Mouse (Mus musculus): ENCODE results near the gene Gm21992. TPM values are rescaled to one million over a fixed set of nuclear protein-coding genes. Genes with fewer than 3 reads are reported as not detected.

The Gm21992 gene
- total and polyA plus RNA-seq, 3 experiments, result 10.8 to 21.9 TPM; not detected in 1

DNA sequence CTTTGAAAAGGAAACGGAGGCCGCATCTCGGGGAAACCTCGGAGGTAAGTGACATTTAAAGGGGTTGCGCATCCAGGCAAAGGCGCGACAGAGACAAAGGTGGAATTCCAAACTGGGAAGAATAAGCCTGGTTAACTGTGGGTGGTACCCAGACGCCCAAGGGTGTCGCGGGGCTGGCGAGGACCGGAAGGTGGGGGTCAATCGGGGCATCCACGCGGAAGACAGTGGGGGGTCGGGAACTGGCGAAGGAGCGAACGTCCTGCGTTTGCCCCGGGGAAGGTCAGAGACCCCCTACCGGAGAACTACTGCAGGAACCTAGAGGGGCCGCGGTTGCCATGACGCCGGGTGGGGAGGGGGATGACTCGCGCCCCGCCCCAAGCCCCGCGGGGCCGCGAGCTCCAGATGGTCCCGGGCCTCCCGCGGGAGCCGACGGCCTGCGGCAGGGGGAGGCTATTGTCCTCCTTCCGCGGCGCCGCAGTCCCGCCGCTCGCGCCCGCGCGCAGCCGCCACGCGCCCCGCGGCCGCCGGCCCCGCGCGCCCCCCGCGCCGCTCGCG, 99.7 kb downstream of the Gm21992 start:
- Histone ChIP-seq H3K9ac (ENCODE audit: control insufficient read depth, low read depth, low read length, poor library complexity, severe bottlenecking) (no peak overlapping the region), H3K36me3 (ENCODE audit: control insufficient read depth in 1 of 2, insufficient read depth in 2 of 2, low read length in 2 of 2) (no peaks in the 10 kb centered on the region), H3K27ac (ENCODE audit: control insufficient read depth, low read depth, low read length) (no peak overlapping the region), H3K27me3 (ENCODE audit: control insufficient read depth in 1 of 2, insufficient read depth in 2 of 2, low read length in 2 of 2) (no peaks in the 10 kb centered on the region), H3K9me3 (replicated peaks; ENCODE audit: insufficient read depth, low read length) (no peaks in the 10 kb centered on the region), H3K4me3 (ENCODE audit: control insufficient read depth in 1 of 2, insufficient read depth in 1 of 2, low read depth in 2 of 2, low read length in 2 of 2) (no peak overlapping the region), H3K79me2 (ENCODE audit: control insufficient read depth, insufficient read depth, low read length, poor library complexity) (no peaks in the 10 kb centered on the region), H3K4me1 (ENCODE audit: control insufficient read depth in 1 of 2, insufficient read depth in 2 of 2, low read length in 2 of 2) (no peaks in the 10 kb centered on the region)
- no peak for TF ChIP-seq KAT2A (conservative IDR thresholded peaks at IDR 0.05; ENCODE audit: low read depth, low read length)
- no peak for TF ChIP-seq GATA1 (IDR thresholded peaks at IDR 0.05; ENCODE audit: low read depth, low read length)
- TF ChIP-seq EP300 (IDR thresholded peaks at IDR 0.05; ENCODE audit: low read depth in 1 of 2, low read length in 2 of 2), result no peak
- no peak for TF ChIP-seq MAZ (IDR thresholded peaks at IDR 0.05; ENCODE audit: low read depth, low read length)
- no peak for DNase-seq (ENCODE audit: low read depth, low spot score)

DNA sequence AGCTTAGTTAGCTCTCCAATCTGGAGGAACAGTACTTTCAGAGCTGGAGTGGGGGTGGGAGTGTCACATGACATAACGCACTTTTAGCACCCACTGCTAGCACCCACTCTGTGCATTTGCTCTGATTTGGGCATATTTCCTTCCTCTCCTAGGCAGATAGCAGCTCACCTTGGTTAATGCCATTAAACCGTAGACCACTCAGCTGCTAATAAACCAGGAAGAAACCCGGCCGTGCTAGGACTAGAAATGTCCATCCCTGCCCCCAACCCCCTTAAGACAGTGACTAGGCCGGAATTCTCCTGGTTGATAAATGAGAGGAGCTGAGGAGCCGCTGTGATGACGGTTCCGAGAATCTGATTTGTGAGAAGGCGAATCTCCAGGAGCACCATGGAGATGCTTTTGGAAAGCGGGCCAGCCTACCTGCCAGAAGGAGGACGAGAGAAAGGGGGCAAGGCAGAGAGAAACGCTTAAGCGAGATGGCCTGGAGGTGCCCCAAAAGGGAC, 100.3 kb downstream of the Gm21992 start, which contains the start of gene Sptbn2:
Gene Sptbn2 (plus strand): TSS at position 70 of the 503 bp plus-strand sequence.
- no peak within 1 kb of the TSS for H3K9ac ChIP-seq (ENCODE audit: control insufficient read depth, low read depth, low read length, poor library complexity, severe bottlenecking)
- H3K4me3 ChIP-seq (ENCODE audit: control insufficient read depth in 1 of 2, insufficient read depth in 1 of 2, low read depth in 2 of 2, low read length in 2 of 2), result no peak within 1 kb of the TSS
- no peaks in the 10 kb centered on the region for H3K27me3 ChIP-seq (ENCODE audit: control insufficient read depth in 1 of 2, insufficient read depth in 2 of 2, low read length in 2 of 2)
- H3K4me1 ChIP-seq (ENCODE audit: control insufficient read depth in 1 of 2, insufficient read depth in 2 of 2, low read length in 2 of 2), result no peaks in the 10 kb centered on the region
- no peak within 1 kb of the TSS for H3K27ac ChIP-seq (ENCODE audit: control insufficient read depth, low read depth, low read length)
- no peaks in the 10 kb centered on the region for H3K79me2 ChIP-seq (ENCODE audit: control insufficient read depth, insufficient read depth, low read length, poor library complexity)
- DNase-seq (ENCODE audit: low read depth, low spot score), result no peak
- H3K36me3 ChIP-seq (ENCODE audit: control insufficient read depth in 1 of 2, insufficient read depth in 2 of 2, low read length in 2 of 2), result no peaks in the 10 kb centered on the region
- no peaks in the 10 kb centered on the region for H3K9me3 ChIP-seq (replicated peaks; ENCODE audit: insufficient read depth, low read length)
- no peak for TF ChIP-seq USF2 (IDR thresholded peaks at IDR 0.05; ENCODE audit: borderline replicate concordance in 1 of 2, insufficient read depth in 1 of 2, low read depth in 1 of 2, low read length in 2 of 2)
- no peak for TF ChIP-seq SMC3 (IDR thresholded peaks at IDR 0.05; ENCODE audit: low read depth, low read length)
- no peak for TF ChIP-seq CTCF (IDR thresholded peaks at IDR 0.05 in 2 of 3, conservative IDR thresholded peaks at IDR 0.05 in 1 of 3; ENCODE audit: control insufficient read depth in 1 of 3, insufficient read depth in 1 of 3, low read depth in 2 of 3, low read length in 3 of 3, poor library complexity in 1 of 3, severe bottlenecking in 1 of 3)
- TF ChIP-seq SIN3A (IDR thresholded peaks at IDR 0.05; ENCODE audit: low read length), result no peak
- no peak for TF ChIP-seq NRF1 (IDR thresholded peaks at IDR 0.05; ENCODE audit: insufficient read depth, low read depth, low read length, poor library complexity, severe bottlenecking)
- no peak for TF ChIP-seq KAT2A (conservative IDR thresholded peaks at IDR 0.05; ENCODE audit: low read depth, low read length)
- no peak for TF ChIP-seq MXI1 (IDR thresholded peaks at IDR 0.05; ENCODE audit: low read depth, low read length)
- no peak for TF ChIP-seq POLR2AphosphoS2 (IDR thresholded peaks at IDR 0.05; ENCODE audit: low read length)
- TF ChIP-seq ELF1 (IDR thresholded peaks at IDR 0.05; ENCODE audit: low read depth, low read length), result no peak
- no peak for TF ChIP-seq USF1 (IDR thresholded peaks at IDR 0.05; ENCODE audit: low read depth, low read length)
- no peak for TF ChIP-seq MAZ (IDR thresholded peaks at IDR 0.05; ENCODE audit: low read depth, low read length)
- TF ChIP-seq CHD1 (IDR thresholded peaks at IDR 0.05; ENCODE audit: low read depth, low read length), result no peak
- TF ChIP-seq ZNF384 (IDR thresholded peaks at IDR 0.05; ENCODE audit: low read depth, low read length), result no peak
- no peak for TF ChIP-seq TBP (IDR thresholded peaks at IDR 0.05; ENCODE audit: low read depth, low read length)
- no peak for TF ChIP-seq ETS1 (IDR thresholded peaks at IDR 0.05; ENCODE audit: low read depth, low read length)
- no peak for TF ChIP-seq MEF2A (IDR thresholded peaks at IDR 0.05; ENCODE audit: extremely low read depth, insufficient replicate concordance, low read depth, low read length, poor library complexity, severe bottlenecking)
- TF ChIP-seq POLR2AphosphoS5 (IDR thresholded peaks at IDR 0.05; ENCODE audit: borderline replicate concordance, low read depth, low read length), result no peak
- no peak for TF ChIP-seq UBTF (IDR thresholded peaks at IDR 0.05; ENCODE audit: borderline replicate concordance, insufficient read depth, low read depth, low read length)
